Mouse (Mus musculus) hematopoietic stem cell, adult 5-6 weeks (primary cell): ENCODE measurements around the gene Defb25. TPM values are rescaled to one million over a fixed set of nuclear protein-coding genes. Genes with fewer than 3 reads are reported as not detected.
"Not testable (repeated sequence)": the region's sequence is repeated elsewhere in the genome, so short reads cannot be mapped to it uniquely, and the experiment has no call there.

ENCODE experiments used
- ATAC-seq, 2 experiments: fragments of 125-278 bp in 1 of 2; replicated peaks in 1 of 2; 2 replicates each; pipeline ENCODE4 v1.8.0; 2016 to 2017; ENCODE audit warnings: inconsistent platforms in 2 of 2, mild to moderate bottlenecking in 2 of 2, moderate number of reproducible peaks in 2 of 2, low read depth in 1 of 2, moderate TSS enrichment in 1 of 2; ENCODE audit not compliant: low FRiP score in 2 of 2, poor library complexity in 2 of 2, severe bottlenecking in 2 of 2, insufficient read depth in 1 of 2, low TSS enrichment in 1 of 2
- total RNA-seq: library from RNA; stranded (forward); fragments of 172-1452, 232-1000 nt; gene quantifications from 2 replicates; pipeline ENCODE4 v1.2.3, GENCODE M21; 2017

The Defb25 gene
- total RNA-seq = not detected in 2 replicates

GRCm38 (mm10) chr2:152622953-152623352, at the start of gene Defb25:
TSS of gene Defb25 (minus strand) at chr2:152623053.
- ATAC-seq = no peak

GRCm38 (mm10) chr2:152672166-152672565, 49.3 kb upstream of the Defb25 start:
- no peak for ATAC-seq

- ATAC-seq = peak; percentile 81 to 82
Measured at GRCm38 (mm10) chr2:152671642-152671999, 48.8 kb upstream of the Defb25 start.

- ATAC-seq = peak; percentile 29 to 50
Measured at GRCm38 (mm10) chr2:152670983-152671641, 48.3 kb upstream of the Defb25 start.

- ATAC-seq = no peak
Measured at GRCm38 (mm10) chr2:152669639-152670484, 47.0 kb upstream of the Defb25 start.

GRCm38 (mm10) chr2:152669256-152669638, 46.4 kb upstream of the Defb25 start, which contains the start of gene H13:
TSS of gene H13 (plus strand) at chr2:152669461.
- ATAC-seq = peak; percentile 83

GRCm38 (mm10) chr2:152666191-152666590, 43.3 kb upstream of the Defb25 start:
- not testable (repeated sequence) for ATAC-seq

- peak; percentile 52 to 53; a peak in 1 of 4 replicates for ATAC-seq
Measured at GRCm38 (mm10) chr2:152661163-152661562, 38.3 kb upstream of the Defb25 start.

- ATAC-seq = no peak
Measured at GRCm38 (mm10) chr2:152657398-152657797, 34.5 kb upstream of the Defb25 start.

- ATAC-seq = peak in 1 of 2 experiments; percentile 36; a peak in 1 of 4 replicates
Measured at GRCm38 (mm10) chr2:152653874-152654715, 31.2 kb upstream of the Defb25 start.

- peak in 1 of 2 experiments; percentile 22; a peak in 1 of 4 replicates for ATAC-seq
Measured at GRCm38 (mm10) chr2:152652901-152653620, 30.2 kb upstream of the Defb25 start.

GRCm38 (mm10) chr2:152639406-152640113, 16.7 kb upstream of the Defb25 start:
- no peak for ATAC-seq

- no peak for ATAC-seq
Measured at GRCm38 (mm10) chr2:152638865-152639264, 16.0 kb upstream of the Defb25 start.

- no peak for ATAC-seq
Measured at GRCm38 (mm10) chr2:152637381-152637780, 14.5 kb upstream of the Defb25 start.

GRCm38 (mm10) chr2:152637006-152637322, 14.1 kb upstream of the Defb25 start:
- no peak for ATAC-seq

GRCm38 (mm10) chr2:152636246-152637005, 13.6 kb upstream of the Defb25 start:
- no peak for ATAC-seq
